Mouse (Mus musculus) neural tube, embryonic 14.5 days (tissue): ENCODE measurements around the gene Dap. TPM values are rescaled to one million over a fixed set of nuclear protein-coding genes. Genes with fewer than 3 reads are reported as not detected.

Source experiments
- ATAC-seq: fragments of 200-750 bp; cut with Nextera tagmentation; 2 replicates; pipeline ENCODE4 v1.8.0; 2017; ENCODE audit warnings: low read depth, mild to moderate bottlenecking, moderate TSS enrichment, moderate library complexity
- H3K27ac ChIP-seq: fragments of 300-500 bp; sonication (generic); 2 replicates; pipeline ENCODE4 v1.5.1; 2014; ENCODE audit warnings: low read depth, mild to moderate bottlenecking, control low read depth, low read length, moderate library complexity, mixed read lengths
- H3K27me3 ChIP-seq: fragments of 300-500 bp; sonication (generic); 2 replicates; pipeline ENCODE4 v1.6.1; 2014; ENCODE audit warnings: low read length; ENCODE audit not compliant: control insufficient read depth, insufficient read depth
- H3K36me3 ChIP-seq: fragments of 300-500 bp; sonication (generic); 2 replicates; pipeline ENCODE4 v1.6.1; 2014; ENCODE audit warnings: low read length, mixed read lengths; ENCODE audit not compliant: control insufficient read depth, insufficient read depth
- H3K4me1 ChIP-seq: fragments of 300-500 bp; sonication (generic); 2 replicates; pipeline ENCODE4 v1.6.1; 2014; ENCODE audit warnings: low read length; ENCODE audit not compliant: control insufficient read depth, insufficient read depth
- H3K4me2 ChIP-seq: fragments of 300-500 bp; sonication (generic); 2 replicates; pipeline ENCODE4 v1.6.1; 2014; ENCODE audit warnings: mild to moderate bottlenecking, low read depth, low read length, control low read depth
- H3K4me3 ChIP-seq: fragments of 300-500 bp; sonication (generic); 2 replicates; pipeline ENCODE4 v1.5.1; 2014; ENCODE audit warnings: low read depth, low read length, control low read depth, mixed read lengths
- H3K9ac ChIP-seq: fragments of 300-500 bp; sonication (generic); replicated peaks from 2 replicates; pipeline ENCODE4 v1.6.1; 2014; ENCODE audit warnings: low read depth, mild to moderate bottlenecking, control low read depth, low read length, mixed read lengths
- H3K9me3 ChIP-seq: fragments of 300-500 bp; sonication (generic); 2 replicates; pipeline ENCODE4 v1.6.1; 2016; ENCODE audit warnings: low read length; ENCODE audit not compliant: control insufficient read depth
- WGBS: fragments of 180-500 bp; shearing (Covaris S2); extraction: QIAGEN DNeasy Blood & Tissue Kit; methylation state at CpG from one replicate; pipeline ENCODE4 v1.1.7; 2014; 5-methylcytosine and 5-hydroxymethylcytosine counted together
- polyA plus RNA-seq: library from polyadenylated mRNA; unstranded; fragments of >200 nt; fragmentation: Nextera tagmentation; extraction: Ambion mirVana; gene quantifications from 2 replicates; pipeline ENCODE4 v1.2.1, GENCODE M21; 2014

Dap gene
- polyA plus RNA-seq, 1 experiment from 2014 or later = 23.0 TPM

- WGBS = 94% methylated on average over 8 of the region's 8 CpGs
- H3K27ac ChIP-seq = no peak overlapping the region
- H3K9ac ChIP-seq = no peak overlapping the region
- no peaks in the 10 kb centered on the region for H3K4me1 ChIP-seq
- ATAC-seq = peak; percentile 48
- no peak overlapping the region for H3K4me2 ChIP-seq
- H3K4me3 ChIP-seq = no peak overlapping the region
- no peaks in the 10 kb centered on the region for H3K9me3 ChIP-seq
- H3K36me3 ChIP-seq = no peaks in the 10 kb centered on the region
- H3K27me3 ChIP-seq = no peaks in the 10 kb centered on the region
Observed at GRCm38 (mm10) chr15:31265404-31265803, 41.3 kb downstream of the Dap start.

- H3K9ac ChIP-seq = no peak overlapping the region
- no peak for ATAC-seq
- no peaks in the 10 kb centered on the region for H3K4me1 ChIP-seq
- no peak overlapping the region for H3K27ac ChIP-seq
- no peaks in the 10 kb centered on the region for H3K27me3 ChIP-seq
- H3K4me3 ChIP-seq = no peak overlapping the region
- 90% methylated on average over 12 of the region's 12 CpGs for WGBS
- no peak overlapping the region for H3K4me2 ChIP-seq
- no peaks in the 10 kb centered on the region for H3K36me3 ChIP-seq
- H3K9me3 ChIP-seq = no peaks in the 10 kb centered on the region
Observed at GRCm38 (mm10) chr15:31265845-31266244, 41.7 kb downstream of the Dap start.

- no peaks in the 10 kb centered on the region for H3K9me3 ChIP-seq
- ATAC-seq = no peak
Observed at GRCm38 (mm10) chr15:31268148-31268547, 44.0 kb downstream of the Dap start.

GRCm38 (mm10) chr15:31269558-31269957, 45.4 kb downstream of the Dap start:
- Histone ChIP-seq H3K4me1 (no peaks in the 10 kb centered on the region), H3K27ac (no peak overlapping the region), H3K4me2 (no peak overlapping the region), H3K36me3 (no peaks in the 10 kb centered on the region), H3K27me3 (no peaks in the 10 kb centered on the region), H3K4me3 (no peak overlapping the region), H3K9me3 (no peaks in the 10 kb centered on the region), H3K9ac (no peak overlapping the region)
- ATAC-seq = no peak
- 85% methylated on average over 4 of the region's 4 CpGs for WGBS

More at GRCm38 (mm10) chr15:31268148-31268547, 44.0 kb downstream of the Dap start:
- 90% methylated on average over 6 of the region's 6 CpGs for WGBS
- Histone ChIP-seq H3K9ac (no peak overlapping the region), H3K4me2 (no peak overlapping the region), H3K36me3 (no peaks in the 10 kb centered on the region), H3K4me1 (no peaks in the 10 kb centered on the region), H3K4me3 (no peak overlapping the region), H3K27me3 (no peaks in the 10 kb centered on the region), H3K27ac (no peak overlapping the region)

- no peak for ATAC-seq
- Histone ChIP-seq H3K4me1 (no peaks in the 10 kb centered on the region), H3K27ac (no peak overlapping the region), H3K4me2 (no peak overlapping the region), H3K9ac (no peak overlapping the region), H3K27me3 (no peaks in the 10 kb centered on the region), H3K9me3 (no peaks in the 10 kb centered on the region), H3K4me3 (no peak overlapping the region), H3K36me3 (no peaks in the 10 kb centered on the region)
- 84% methylated on average over 7 of the region's 7 CpGs for WGBS
Observed at GRCm38 (mm10) chr15:31272695-31273094, 48.6 kb downstream of the Dap start.

- Histone ChIP-seq H3K4me3 (no peak overlapping the region), H3K27ac (no peak overlapping the region), H3K36me3 (no peaks in the 10 kb centered on the region), H3K9me3 (no peaks in the 10 kb centered on the region), H3K27me3 (no peaks in the 10 kb centered on the region), H3K4me1 (no peaks in the 10 kb centered on the region), H3K9ac (no peak overlapping the region), H3K4me2 (no peak overlapping the region)
- ATAC-seq = no peak
- WGBS = 77% methylated on average over 10 of the region's 10 CpGs
Observed at GRCm38 (mm10) chr15:31273509-31273908, 49.4 kb downstream of the Dap start.

- no peak for ATAC-seq
- 57% methylated on average over 4 of the region's 4 CpGs for WGBS
- H3K27me3 ChIP-seq = no peaks in the 10 kb centered on the region
Observed at GRCm38 (mm10) chr15:31278090-31278489, 54.0 kb downstream of the Dap start.

GRCm38 (mm10) chr15:31279120-31279519, 55.0 kb downstream of the Dap start:
- Histone ChIP-seq H3K9me3 (no peaks in the 10 kb centered on the region), H3K9ac (no peak overlapping the region), H3K4me1 (no peaks in the 10 kb centered on the region), H3K27ac (no peak overlapping the region), H3K36me3 (no peaks in the 10 kb centered on the region), H3K4me3 (no peak overlapping the region), H3K27me3 (no peaks in the 10 kb centered on the region), H3K4me2 (no peak overlapping the region)
- ATAC-seq = no peak
- WGBS = 59% methylated on average over 2 of the region's 2 CpGs

More at GRCm38 (mm10) chr15:31278090-31278489, 54.0 kb downstream of the Dap start:
- Histone ChIP-seq H3K4me3 (no peak overlapping the region), H3K4me1 (no peaks in the 10 kb centered on the region), H3K9ac (no peak overlapping the region), H3K36me3 (no peaks in the 10 kb centered on the region), H3K9me3 (no peaks in the 10 kb centered on the region), H3K27ac (no peak overlapping the region), H3K4me2 (no peak overlapping the region)

- H3K9ac ChIP-seq = no peak overlapping the region
- H3K4me2 ChIP-seq = no peak overlapping the region
- H3K27ac ChIP-seq = no peak overlapping the region
- no peaks in the 10 kb centered on the region for H3K9me3 ChIP-seq
- H3K27me3 ChIP-seq = no peaks in the 10 kb centered on the region
- no peaks in the 10 kb centered on the region for H3K4me1 ChIP-seq
- no peak overlapping the region for H3K4me3 ChIP-seq
- ATAC-seq = peak; percentile 45; the same call in 1 of the 2 replicates
- WGBS = 49% methylated on average over 6 of the region's 6 CpGs
- no peaks in the 10 kb centered on the region for H3K36me3 ChIP-seq
Observed at GRCm38 (mm10) chr15:31279577-31280004, 55.5 kb downstream of the Dap start.
